Mouse (Mus musculus) lung, postnatal 25 days (tissue): Measurements from ENCODE around the gene Golph3l.
"Not testable (repeated sequence)": the region's sequence is repeated elsewhere in the genome, so short reads cannot be mapped to it uniquely, and the experiment has no call there.

Experiments
- DNase-seq: peaks from one replicate; pipeline ENCODE4 v3.0.0; 2022; ENCODE audit warnings: low spot score

Gene Golph3l

GRCm38 (mm10) chr3:95624628-95625503 lies 36.1 kb downstream of the Golph3l start, which contains the start of gene Ensa:
Ensa (plus strand) TSS chr3:95624993.
- DNase-seq, result peak; percentile 99

- no peak for DNase-seq
Measured at GRCm38 (mm10) chr3:95627763-95628162, 39.0 kb downstream of the Golph3l start.

GRCm38 (mm10) chr3:95629755-95630154 lies 41.0 kb downstream of the Golph3l start:
- no peak for DNase-seq

- no peak for DNase-seq
Measured at GRCm38 (mm10) chr3:95630856-95631255, 42.1 kb downstream of the Golph3l start.

- no peak for DNase-seq
Measured at GRCm38 (mm10) chr3:95631304-95631703, 42.6 kb downstream of the Golph3l start.

GRCm38 (mm10) chr3:95632648-95633588 lies 44.2 kb downstream of the Golph3l start:
- no peak for DNase-seq

- DNase-seq, result no peak
Measured at GRCm38 (mm10) chr3:95635636-95636035, 46.9 kb downstream of the Golph3l start.

GRCm38 (mm10) chr3:95636072-95636471 lies 47.3 kb downstream of the Golph3l start:
- DNase-seq, result no peak

- no peak for DNase-seq
Measured at GRCm38 (mm10) chr3:95639694-95640093, 51.0 kb downstream of the Golph3l start.

GRCm38 (mm10) chr3:95643097-95643496 lies 54.4 kb downstream of the Golph3l start:
- no peak for DNase-seq

- peak; percentile 66 for DNase-seq
Measured at GRCm38 (mm10) chr3:95645313-95646235, 56.8 kb downstream of the Golph3l start.

- no peak for DNase-seq
Measured at GRCm38 (mm10) chr3:95648016-95648415, 59.3 kb downstream of the Golph3l start.

- DNase-seq, result peak; percentile 90
Measured at GRCm38 (mm10) chr3:95650276-95651032, 61.7 kb downstream of the Golph3l start.

GRCm38 (mm10) chr3:95651033-95651373 lies 62.3 kb downstream of the Golph3l start:
- no peak for DNase-seq

- no peak for DNase-seq
Measured at GRCm38 (mm10) chr3:95651391-95652203, 62.9 kb downstream of the Golph3l start.

GRCm38 (mm10) chr3:95652204-95652811 lies 63.6 kb downstream of the Golph3l start:
- DNase-seq, result no peak

GRCm38 (mm10) chr3:95652871-95653270 lies 64.1 kb downstream of the Golph3l start:
- no peak for DNase-seq

- peak; percentile 92 for DNase-seq
Measured at GRCm38 (mm10) chr3:95653473-95654034, 64.8 kb downstream of the Golph3l start.

GRCm38 (mm10) chr3:95654371-95654770 lies 65.6 kb downstream of the Golph3l start:
- not testable (repeated sequence) for DNase-seq
